Mouse (Mus musculus) granulocyte monocyte progenitor cell, adult 5-6 weeks (primary cell): ENCODE data around the gene Slc39a12. TPM values are rescaled to one million over a fixed set of nuclear protein-coding genes. Genes with fewer than 3 reads are reported as not detected.
A peak's percentile ranks its signal among the peaks of the same experiment; 100 is the strongest.

Experiments
- ATAC-seq: replicated peaks from 2 replicates; pipeline ENCODE4 v1.8.0; 2016; ENCODE audit warnings: mild to moderate bottlenecking, moderate TSS enrichment, inconsistent platforms; ENCODE audit not compliant: poor library complexity, severe bottlenecking
- total RNA-seq, 2 experiments: library from RNA; stranded (forward) in 1 of 2; stranded (reverse) in 1 of 2; fragments of 200-712, 200-1000 nt in 1 of 2; fragments of >200 nt in 1 of 2; fragmentation: Nextera tagmentation in 1 of 2; gene quantifications; 2 replicates each; pipeline ENCODE4 v1.2.3; 2014 to 2017

Slc39a12 gene
- total RNA-seq (2014; fragmentation: Nextera tagmentation), result not detected in 2 replicates
- total RNA-seq (2017), result not detected in 2 replicates

DNA sequence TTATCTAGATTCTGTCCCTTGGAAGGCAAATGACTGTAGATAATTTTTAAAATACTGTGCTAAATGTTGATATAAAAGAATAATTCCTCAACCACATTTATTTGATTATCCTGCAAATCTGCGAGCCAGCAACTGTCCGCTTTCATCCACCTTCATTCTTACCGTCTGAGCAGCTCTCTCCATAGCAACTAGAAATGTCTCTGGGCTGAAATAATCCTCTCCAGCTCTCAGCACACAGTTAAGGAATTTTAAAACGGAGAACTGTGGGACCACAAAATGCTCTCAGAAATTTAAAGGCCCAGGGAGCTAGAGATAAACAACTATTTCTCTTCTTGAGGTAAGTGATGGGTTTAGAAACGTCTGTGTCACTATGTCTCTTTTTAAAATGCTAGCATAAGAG lies at the start of gene Slc39a12:
TSS of gene Slc39a12 (plus strand) at position 155 of the 400 bp plus-strand sequence.
- no peak for ATAC-seq

DNA sequence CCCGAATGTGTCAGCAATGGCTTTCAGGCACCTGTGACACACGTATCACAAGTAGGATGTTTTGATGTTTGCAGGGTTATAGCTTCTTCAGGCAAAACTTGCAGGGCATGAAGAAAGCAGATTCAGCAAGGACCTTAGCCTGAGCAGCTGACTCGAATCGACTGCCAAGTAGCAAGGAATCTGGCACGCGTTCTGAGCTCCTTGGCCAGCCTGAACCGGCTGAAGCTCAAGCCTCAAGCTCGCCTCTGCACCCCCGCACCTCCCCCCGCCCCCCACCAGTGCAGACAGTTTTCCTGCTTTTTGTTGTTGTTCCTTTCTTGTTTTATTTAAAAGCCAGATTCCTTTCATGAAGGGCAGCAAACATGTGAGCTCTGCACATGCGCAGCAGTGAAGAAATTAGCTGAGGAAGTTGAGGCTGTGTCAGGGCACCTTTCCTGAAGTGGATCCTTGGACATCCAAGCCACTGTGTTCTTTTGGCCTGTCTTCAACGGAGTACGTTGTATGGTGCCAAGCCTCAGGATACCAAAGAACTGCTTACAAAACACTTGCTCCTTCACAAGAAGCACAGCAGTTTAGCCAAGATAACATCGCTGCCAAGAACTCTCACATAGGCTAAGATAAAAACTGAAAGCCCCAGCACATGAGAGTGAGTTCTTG lies 46.3 kb upstream of the Slc39a12 start:
- ATAC-seq, result no peak

DNA sequence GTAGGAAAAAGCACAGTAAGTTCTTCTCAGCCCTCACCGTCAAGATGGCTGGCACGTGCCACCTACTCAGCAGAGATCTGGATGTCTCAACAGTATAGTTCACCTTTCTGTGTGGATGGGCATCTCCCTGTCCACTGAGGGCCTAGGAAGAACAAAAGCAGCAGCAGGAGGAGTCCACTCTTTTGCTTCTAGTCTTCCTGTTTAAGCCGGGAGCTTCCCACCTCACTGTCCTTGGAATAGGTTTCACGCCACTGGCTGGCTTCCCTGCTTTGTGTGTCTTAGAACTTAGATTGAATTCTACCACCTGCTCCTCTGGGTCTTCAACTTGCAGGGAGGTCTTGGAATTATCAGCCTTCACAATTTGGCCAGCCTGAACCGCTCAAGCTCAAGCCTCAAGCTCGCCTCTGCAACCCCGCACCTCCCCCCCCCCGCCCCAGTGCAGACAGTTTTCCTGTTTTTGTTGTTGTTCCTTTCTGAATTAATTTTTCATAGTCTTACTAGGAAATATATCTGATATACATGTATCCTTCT lies 45.7 kb upstream of the Slc39a12 start:
- no peak for ATAC-seq

DNA sequence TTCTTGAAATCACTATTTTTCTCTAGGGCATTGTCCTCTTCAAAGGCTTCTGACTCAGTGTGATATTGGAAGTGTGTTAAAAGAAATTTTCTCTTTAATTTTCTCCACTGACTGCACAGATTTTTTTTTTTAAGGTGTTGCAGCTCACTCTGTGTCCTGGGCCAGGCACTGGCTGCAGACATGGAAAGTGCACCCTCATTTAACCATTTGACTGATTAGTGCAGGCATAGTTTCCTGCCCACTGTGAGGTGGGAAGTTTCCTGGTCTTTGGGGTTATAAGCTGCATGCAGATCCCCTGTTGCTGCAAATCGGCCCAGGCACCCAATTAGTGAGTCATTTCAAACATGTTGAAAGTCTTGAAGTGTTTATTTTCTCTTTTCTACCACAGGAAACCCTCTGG lies 740 bp downstream of the Slc39a12 start:
- ATAC-seq, result no peak

DNA sequence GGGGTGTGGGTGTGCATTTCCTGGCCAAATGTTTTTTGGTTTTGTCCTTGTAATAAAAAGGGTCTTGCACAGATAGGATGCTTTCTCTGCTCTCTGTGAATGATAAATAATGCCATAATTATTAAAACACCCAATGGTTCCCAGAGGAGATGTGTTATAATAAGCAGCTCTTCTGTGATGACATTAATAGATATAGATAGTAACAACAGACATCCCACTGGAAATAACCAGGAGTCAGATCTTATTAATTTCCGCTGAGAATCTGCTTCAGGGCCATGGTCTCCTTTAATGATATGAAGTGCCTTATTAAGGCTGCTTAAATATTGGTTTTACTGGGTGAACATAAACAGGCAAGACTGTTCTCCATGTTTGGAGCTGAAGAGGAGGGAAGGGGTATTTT lies 2.8 kb downstream of the Slc39a12 start:
- no peak for ATAC-seq

DNA sequence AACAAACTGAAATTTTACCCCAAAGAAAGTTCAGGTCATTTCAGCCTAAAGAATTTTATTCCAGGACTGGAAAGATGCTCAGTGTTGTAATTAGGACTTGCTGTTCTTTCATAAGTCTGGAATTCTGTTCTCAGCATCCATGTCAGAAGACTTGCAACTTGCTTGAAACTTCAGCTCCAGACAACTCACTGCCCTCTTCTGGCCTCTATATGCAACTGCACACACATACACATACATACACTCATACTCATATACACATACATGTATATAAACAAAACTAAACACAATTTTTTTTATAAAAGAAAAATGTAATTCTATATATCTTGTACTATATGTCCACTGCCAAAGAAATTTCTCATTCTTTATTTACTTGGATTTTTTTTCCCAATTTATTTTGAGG lies 14.9 kb downstream of the Slc39a12 start:
- no peak for ATAC-seq

DNA sequence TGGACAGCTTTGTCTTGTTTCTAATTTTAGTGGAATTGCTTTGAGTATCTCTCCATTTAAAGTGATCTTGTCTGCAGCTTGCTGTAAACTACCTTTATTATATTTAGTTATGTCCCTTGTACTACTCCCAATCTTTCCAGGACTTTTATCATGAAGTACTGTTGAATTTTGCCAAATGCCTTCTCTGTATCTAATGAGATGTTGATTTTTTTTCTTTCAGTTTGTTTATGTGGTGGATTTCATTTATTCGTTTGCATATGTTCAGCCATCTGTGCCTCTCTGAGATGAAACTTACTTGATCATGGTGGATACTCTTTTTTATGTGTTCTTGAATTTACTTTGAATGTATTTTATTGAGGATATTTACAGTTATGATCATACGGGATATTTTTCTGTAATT lies 40.9 kb downstream of the Slc39a12 start:
- no peak for ATAC-seq

DNA sequence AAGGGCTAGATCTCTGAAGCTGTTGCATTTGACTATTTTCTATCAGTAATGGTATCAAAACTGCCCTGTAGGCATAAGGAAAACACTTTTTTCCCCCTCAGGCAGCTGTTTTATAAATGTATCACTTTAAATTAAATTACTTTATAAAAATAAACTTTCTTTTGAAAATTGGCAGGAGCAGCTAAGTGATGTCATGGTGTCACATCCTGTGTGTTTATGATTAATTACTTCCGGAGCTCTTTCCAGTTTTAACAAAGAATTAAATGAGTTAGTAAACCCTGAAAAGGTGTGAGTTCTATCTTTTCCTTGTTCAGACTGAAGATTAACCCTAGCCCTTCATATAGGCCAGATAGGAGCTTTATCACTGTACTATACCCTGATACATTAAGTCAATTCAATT lies 59.2 kb downstream of the Slc39a12 start:
- ATAC-seq, result no peak

DNA sequence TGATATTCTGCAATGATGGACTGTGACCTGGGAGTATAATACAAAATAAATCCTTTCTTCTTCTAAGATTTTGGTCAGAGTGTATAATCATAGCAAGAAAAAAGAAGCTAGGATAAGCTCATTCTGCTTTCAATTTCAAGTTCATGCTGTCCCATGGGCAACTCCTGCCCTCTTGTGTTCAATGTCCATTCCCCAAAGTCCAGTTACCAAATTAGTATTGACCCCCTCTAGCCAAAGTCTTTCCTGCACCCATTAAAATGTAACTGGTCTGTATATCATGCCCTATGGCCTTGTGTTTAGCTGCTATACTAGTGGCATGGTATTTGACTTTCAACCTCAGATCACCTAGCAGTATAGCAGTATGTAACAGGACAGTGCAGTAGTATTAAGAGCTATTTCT lies 62.8 kb downstream of the Slc39a12 start:
- no peak for ATAC-seq

DNA sequence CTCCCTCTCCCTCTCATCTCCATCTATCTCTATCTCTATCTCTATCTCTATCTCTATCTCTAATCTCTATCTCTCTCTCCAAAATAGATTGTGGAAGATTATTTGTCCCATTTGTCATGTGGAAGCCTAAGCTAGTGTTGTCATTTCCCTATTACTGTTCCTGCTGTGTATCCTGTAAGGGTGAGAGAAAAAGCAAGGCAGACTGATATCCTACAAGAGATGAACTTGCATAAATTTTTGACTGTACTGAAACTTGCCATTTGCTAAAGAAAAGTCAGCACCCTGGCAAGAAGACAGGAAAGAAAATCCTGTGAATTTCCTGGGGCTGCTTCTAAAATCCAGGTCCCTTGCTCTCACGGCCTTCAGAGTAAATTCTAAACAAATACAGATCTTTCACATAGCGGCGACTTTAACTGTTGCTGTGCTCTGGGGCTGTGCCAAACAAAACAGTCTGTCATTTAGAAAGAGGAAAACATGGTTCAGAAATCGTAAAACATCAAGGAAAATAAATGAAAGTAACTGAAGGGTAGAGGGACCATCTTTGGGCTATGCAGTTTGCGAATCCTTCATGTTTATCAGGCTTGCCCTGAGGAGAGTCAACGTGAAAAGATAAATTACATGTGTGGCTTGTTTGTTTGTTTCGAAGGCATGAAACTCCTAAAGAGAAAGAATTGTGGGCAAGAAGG lies 67.0 kb downstream of the Slc39a12 start:
- no peak for ATAC-seq

DNA sequence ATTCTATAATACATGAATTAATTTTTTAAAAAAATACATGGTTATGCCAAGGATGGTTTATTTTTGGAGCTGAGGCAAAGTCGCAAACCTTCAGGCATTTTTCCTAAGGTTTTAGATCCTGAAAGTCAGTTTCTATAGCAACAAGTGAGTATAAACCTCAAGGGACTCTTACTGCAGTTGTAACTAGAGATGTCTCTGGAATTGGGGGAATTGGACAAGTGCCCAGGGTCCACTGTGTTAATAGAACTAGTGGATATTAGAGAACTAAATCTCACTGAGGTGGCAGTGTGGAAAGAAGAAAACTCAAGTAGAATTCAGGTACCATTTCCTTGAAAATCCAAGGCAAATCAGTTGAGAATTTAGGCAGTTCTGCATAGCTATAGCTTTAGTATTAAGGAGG lies 76.3 kb downstream of the Slc39a12 start:
- no peak for ATAC-seq

DNA sequence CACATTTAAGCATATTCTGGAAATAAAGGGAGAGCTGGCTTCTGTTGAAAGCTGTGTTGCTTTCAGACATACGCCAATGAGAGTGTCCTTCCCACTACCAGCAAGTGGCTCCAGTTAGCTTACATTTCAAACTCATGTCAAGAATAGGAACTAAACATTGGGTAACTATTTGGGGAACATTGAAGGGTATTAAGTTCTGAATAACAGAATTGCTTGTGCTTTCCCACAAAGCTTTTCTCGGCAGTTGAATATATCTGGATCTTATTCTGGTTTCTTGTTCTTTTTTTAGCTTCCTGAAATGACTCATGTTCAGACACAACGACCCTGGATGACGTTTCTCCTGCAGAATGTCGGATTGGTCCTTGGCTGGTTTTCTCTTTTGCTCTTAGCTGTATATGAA lies 106.0 kb downstream of the Slc39a12 start:
- ATAC-seq, result peak; percentile 62

DNA sequence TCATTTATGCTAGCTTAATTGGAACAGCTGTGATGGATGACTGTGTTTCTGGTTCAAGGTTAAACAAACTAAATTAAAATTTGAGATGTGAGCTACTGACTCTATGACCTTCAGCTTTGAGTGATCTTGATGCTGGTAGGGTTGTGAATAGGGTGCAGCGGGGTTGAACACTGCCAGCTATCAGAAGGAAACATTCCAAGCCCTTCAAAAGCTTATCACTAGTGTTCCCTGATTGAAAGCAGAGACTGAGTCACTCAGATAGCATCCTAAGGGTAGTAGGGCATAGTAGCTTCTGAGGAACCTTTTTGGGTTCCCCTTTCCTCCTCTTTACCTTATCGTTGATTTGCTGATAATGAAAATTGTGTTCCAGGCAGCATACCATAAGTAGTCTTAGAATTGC lies 108.0 kb downstream of the Slc39a12 start:
- no peak for ATAC-seq

DNA sequence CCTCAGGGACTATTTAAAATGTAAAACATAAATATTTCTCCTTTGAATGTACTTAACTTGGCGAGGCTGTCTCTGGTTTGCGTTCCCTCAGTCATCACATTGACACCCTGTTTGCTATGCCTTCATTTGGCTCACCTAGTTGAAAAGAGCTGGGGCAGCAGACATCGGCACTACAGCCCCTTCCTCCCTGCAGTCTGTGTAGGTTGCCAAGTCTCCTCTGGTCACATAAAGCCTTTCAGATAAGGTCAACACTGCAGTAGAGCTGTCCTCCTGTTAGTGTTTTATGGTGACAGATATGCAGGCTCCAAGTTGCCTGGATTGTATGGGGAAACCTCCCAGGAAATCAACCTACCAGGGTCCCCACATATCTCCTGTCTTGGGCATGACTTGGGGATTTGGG lies 114.4 kb downstream of the Slc39a12 start:
- ATAC-seq, result no peak

DNA sequence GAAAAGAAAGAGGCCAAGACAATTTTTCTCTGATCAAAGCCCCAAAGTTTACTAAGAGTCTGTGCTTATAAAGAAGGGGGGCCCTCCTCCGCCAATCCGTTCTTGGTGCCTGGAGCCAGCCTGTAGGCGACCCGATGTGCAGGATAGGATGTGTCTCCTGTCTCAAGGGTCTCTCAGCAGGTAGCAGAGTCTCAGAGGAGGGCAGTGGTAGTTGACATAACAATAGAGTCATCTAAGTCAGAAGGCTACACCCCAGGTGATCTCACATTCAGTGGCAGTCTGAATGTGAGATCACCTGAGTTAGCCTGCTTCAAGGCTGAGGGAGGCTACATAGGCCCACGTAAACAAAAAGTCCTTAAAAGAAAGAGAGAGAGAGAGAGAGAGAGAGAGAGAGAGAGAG lies 130.1 kb downstream of the Slc39a12 start:
- no peak for ATAC-seq

DNA sequence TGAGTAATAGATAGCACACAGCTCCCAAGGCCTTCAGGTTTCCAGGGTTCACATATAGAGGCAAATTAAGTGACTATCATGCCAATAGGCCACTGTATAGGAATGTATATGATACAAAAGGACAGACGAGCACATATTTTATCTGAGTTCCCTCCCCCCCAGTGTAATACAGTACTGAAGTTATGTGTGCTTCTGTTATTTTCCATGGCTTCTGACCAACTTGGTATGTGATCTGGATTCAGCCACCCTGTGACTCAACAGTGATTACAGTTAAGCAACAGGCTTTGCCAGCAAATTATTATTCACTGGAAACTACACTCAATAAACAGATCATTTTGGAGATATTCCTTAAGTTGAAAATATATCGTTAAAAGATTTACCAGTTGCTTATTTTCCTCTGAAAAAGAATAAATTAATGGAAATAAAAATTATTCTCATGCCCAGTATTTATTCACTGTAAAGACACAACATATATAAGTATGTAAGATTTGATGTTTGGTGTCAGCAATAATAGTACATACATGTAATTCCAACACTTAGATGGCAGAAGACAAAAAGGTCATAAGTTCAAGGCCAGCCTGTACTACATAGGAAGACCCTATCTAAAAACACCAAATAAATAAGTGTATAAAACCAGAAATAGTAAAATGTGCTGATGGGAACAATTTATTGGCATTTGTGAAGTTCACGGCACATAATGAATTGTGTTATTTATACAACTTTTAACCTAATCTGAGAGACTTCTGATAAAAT lies 146.4 kb downstream of the Slc39a12 start:
- ATAC-seq, result no peak

DNA sequence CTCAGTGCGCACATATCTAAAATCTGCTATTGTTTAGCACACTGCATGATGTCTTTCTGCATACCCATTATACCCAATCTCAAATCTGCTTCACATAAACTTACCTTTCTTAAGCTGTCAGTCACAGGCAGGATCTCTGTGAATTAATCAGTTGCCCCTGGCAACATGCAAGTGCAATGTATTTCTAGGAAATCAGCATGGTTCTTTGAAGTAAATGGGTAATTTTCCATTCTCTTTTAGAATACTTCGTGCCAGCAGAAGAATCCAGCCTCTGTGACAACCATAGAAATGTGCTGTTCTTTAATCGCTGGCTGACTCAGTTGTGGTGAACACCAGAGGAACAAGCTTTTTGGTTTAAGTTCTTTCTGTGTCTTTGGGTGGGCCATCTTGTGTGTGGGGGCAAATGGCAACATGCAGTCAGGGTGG lies 147.1 kb downstream of the Slc39a12 start:
- ATAC-seq, result no peak; the same call in 1 of the 2 replicates

DNA sequence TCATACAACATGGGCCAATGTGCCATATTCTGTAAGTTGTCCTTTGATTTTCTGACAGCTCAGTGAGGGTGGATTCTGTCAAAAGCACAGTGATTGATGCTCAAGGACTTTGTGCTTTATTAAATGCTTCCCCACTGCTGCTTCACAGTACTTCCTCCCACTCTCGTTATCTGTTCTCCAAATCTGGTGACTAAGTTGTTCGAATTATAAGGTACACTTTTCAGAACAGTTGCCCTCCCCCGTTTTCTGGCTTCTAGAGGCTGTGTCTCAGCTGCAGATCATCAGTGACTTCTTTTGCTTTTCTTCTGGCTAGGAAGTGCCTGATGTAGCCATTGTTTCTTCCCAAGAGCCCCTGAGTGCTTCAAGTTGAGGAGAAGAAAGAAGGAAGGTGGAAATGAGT lies 149.7 kb downstream of the Slc39a12 start:
- ATAC-seq, result no peak

DNA sequence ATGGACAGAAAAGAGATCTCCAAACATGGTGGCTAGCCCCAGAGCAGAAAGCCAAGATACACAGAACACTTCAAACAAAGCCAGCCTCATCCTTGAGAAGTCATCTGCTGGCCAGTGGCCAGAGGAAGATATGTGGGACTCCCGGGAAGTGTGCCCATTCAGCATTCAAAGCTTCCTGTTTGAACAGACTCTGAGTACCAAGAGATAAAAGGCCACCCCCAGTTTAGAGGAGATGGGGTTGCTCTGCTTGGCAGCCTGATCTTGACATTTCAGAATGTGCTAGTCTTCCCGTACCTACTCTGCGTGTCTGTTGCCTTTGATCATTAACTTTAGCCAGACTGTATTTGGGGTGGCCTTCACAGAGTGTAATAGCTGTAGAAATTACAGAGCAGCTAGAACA lies 155.2 kb downstream of the Slc39a12 start:
- ATAC-seq, result no peak

DNA sequence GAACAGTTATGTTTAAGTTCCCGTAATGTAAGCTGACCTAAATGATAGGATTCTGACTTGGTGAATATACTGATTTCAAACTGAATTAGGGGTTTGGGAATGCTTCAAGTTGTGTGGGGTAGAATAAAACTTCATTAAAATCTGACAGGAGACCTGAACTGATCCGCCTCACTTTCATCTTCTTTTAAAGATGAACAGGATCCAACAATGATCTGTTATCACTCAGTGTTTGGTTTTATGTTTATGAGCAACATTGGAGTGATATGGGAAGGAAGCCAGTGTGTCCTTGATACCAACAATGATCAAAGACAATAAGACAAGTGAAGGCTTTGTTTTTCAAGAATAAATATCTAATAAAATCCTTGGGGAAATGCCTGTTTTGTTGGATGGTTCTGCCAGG lies 155.7 kb downstream of the Slc39a12 start:
- ATAC-seq, result no peak
